Mouse (Mus musculus) MEL (cell line): Measurements from ENCODE around the gene Grin2b.

Experiments used
- ELF1 ChIP-seq: IDR thresholded peaks from 2 replicates; pipeline ENCODE4 v1.6.1; 2014; ENCODE audit warnings: low read depth, mild to moderate bottlenecking, inconsistent platforms, low read length, improper control_type of control experiment, moderate library complexity
- MAZ ChIP-seq: IDR thresholded peaks from 2 replicates; pipeline ENCODE4 v1.6.1; 2012; ENCODE audit warnings: low read depth, mild to moderate bottlenecking, inconsistent platforms, low read length, improper control_type of control experiment
- POLR2A ChIP-seq, 2 experiments: IDR thresholded peaks; 2 replicates each; pipeline ENCODE4 v1.6.1; 2011 to 2012; ENCODE audit warnings: low read length in 2 of 2, mild to moderate bottlenecking in 2 of 2, control low read depth in 1 of 2, improper control_type of control experiment in 1 of 2, low read depth in 1 of 2, moderate library complexity in 1 of 2; ENCODE audit not compliant: control insufficient read depth in 1 of 2, insufficient read depth in 1 of 2, poor library complexity in 1 of 2
- USF2 ChIP-seq, 2 experiments: IDR thresholded peaks; 2 replicates each; pipeline ENCODE4 v1.6.1; 2011 to 2012; ENCODE audit warnings: improper control_type of control experiment in 2 of 2, low read length in 2 of 2, borderline replicate concordance in 1 of 2, inconsistent platforms in 1 of 2, low read depth in 1 of 2, mild to moderate bottlenecking in 1 of 2; ENCODE audit not compliant: insufficient read depth in 1 of 2
- ZKSCAN1 ChIP-seq: IDR thresholded peaks from 2 replicates; pipeline ENCODE4 v1.6.1; 2012; ENCODE audit warnings: low read depth, mild to moderate bottlenecking, inconsistent platforms, low read length, improper control_type of control experiment, moderate library complexity

- TF ChIP-seq ZKSCAN1 (no peak), POLR2A (IDR thresholded peaks at IDR 0.05; ENCODE audit: control insufficient read depth in 1 of 2, insufficient read depth in 1 of 2, low read depth in 1 of 2, low read length in 2 of 2, poor library complexity in 1 of 2) (no peak), USF2 (IDR thresholded peaks at IDR 0.05; ENCODE audit: borderline replicate concordance in 1 of 2, insufficient read depth in 1 of 2, low read depth in 1 of 2, low read length in 2 of 2) (no peak), MAZ (no peak), ELF1 (no peak)
These were observed 42.9 kb downstream of the Grin2b start for GRCm38 (mm10) chr6:136130456-136130855.
